Mouse (Mus musculus): ENCODE results near the gene Agbl5. TPM values are rescaled to one million over a fixed set of nuclear protein-coding genes. Genes with fewer than 3 reads are reported as not detected.
A peak's percentile ranks its signal among the peaks of the same experiment; 100 is the strongest.

Agbl5 gene
- polyA plus RNA-seq, 1 experiment from 2014 or later, result 37.3 TPM

GRCm38 (mm10) chr5:30925217-30925616, 36.7 kb downstream of the Agbl5 start:
- no peak overlapping the region for H3K4me2 ChIP-seq (ENCODE audit: low read depth, low read length, severe bottlenecking)
- no peaks in the 10 kb centered on the region for H3K9me3 ChIP-seq (ENCODE audit: control insufficient read depth, low read length)
- no peaks in the 10 kb centered on the region for H3K27me3 ChIP-seq (ENCODE audit: control insufficient read depth, insufficient read depth, low read length)
- no peak overlapping the region for H3K9ac ChIP-seq (ENCODE audit: low read length)
- H3K4me1 ChIP-seq (replicated peaks; ENCODE audit: control insufficient read depth, insufficient read depth, low read length), result peaks cover 10% of the 10 kb centered on the region
- DNase-seq (ENCODE audit: low spot score), result no peak
- H3K27ac ChIP-seq (ENCODE audit: low read depth, low read length), result no peak overlapping the region
- no peaks in the 10 kb centered on the region for H3K36me3 ChIP-seq (ENCODE audit: control insufficient read depth, insufficient read depth, low read length)
- 96% methylated on average over 5 of the region's 5 CpGs for WGBS
- H3K4me3 ChIP-seq (ENCODE audit: low read depth, low read length), result no peak overlapping the region
- no peak for ATAC-seq (replicated peaks; ENCODE audit: low FRiP score)

GRCm38 (mm10) chr5:30926073-30926472, 37.6 kb downstream of the Agbl5 start:
- Histone ChIP-seq H3K9ac (ENCODE audit: low read length) (no peak overlapping the region), H3K9me3 (ENCODE audit: control insufficient read depth, low read length) (no peaks in the 10 kb centered on the region), H3K4me1 (replicated peaks; ENCODE audit: control insufficient read depth, insufficient read depth, low read length) (peaks cover 7% of the 10 kb centered on the region), H3K36me3 (ENCODE audit: control insufficient read depth, insufficient read depth, low read length) (no peaks in the 10 kb centered on the region), H3K4me3 (ENCODE audit: low read depth, low read length) (no peak overlapping the region), H3K27ac (ENCODE audit: low read depth, low read length) (no peak overlapping the region), H3K27me3 (ENCODE audit: control insufficient read depth, insufficient read depth, low read length) (no peaks in the 10 kb centered on the region), H3K4me2 (ENCODE audit: low read depth, low read length, severe bottlenecking) (no peak overlapping the region)
- ATAC-seq (replicated peaks; ENCODE audit: low FRiP score) (no peak), DNase-seq (ENCODE audit: low spot score) (no peak)
- 81% methylated on average over 2 of the region's 2 CpGs for WGBS

GRCm38 (mm10) chr5:30927945-30928529, 39.5 kb downstream of the Agbl5 start:
- DNase-seq (ENCODE audit: low spot score) (no peak), ATAC-seq (replicated peaks; ENCODE audit: low FRiP score) (0 out of 2 replicates have a peak, but pooled peaks have one; percentile 53)
- Histone ChIP-seq H3K9ac (ENCODE audit: low read length) (no peak overlapping the region), H3K4me1 (replicated peaks; ENCODE audit: control insufficient read depth, insufficient read depth, low read length) (no peaks in the 10 kb centered on the region), H3K9me3 (ENCODE audit: control insufficient read depth, low read length) (no peaks in the 10 kb centered on the region), H3K27me3 (ENCODE audit: control insufficient read depth, insufficient read depth, low read length) (no peaks in the 10 kb centered on the region), H3K27ac (ENCODE audit: low read depth, low read length) (no peak overlapping the region), H3K4me3 (ENCODE audit: low read depth, low read length) (no peak overlapping the region), H3K4me2 (ENCODE audit: low read depth, low read length, severe bottlenecking) (peak overlapping the region; percentile 27; the same call in 1 of the 2 replicates), H3K36me3 (ENCODE audit: control insufficient read depth, insufficient read depth, low read length) (no peaks in the 10 kb centered on the region)
- WGBS, result 45% methylated on average over 7 of the region's 7 CpGs

- H3K36me3 ChIP-seq (ENCODE audit: control insufficient read depth, insufficient read depth, low read length), result no peaks in the 10 kb centered on the region
- 0 out of 2 replicates have a peak, but pooled peaks have one; percentile 27 for ATAC-seq (replicated peaks; ENCODE audit: low FRiP score)
- H3K27me3 ChIP-seq (ENCODE audit: control insufficient read depth, insufficient read depth, low read length), result no peaks in the 10 kb centered on the region
- no peak overlapping the region for H3K27ac ChIP-seq (ENCODE audit: low read depth, low read length)
- DNase-seq (ENCODE audit: low spot score), result no peak
- 48% methylated on average over 4 of the region's 4 CpGs for WGBS
- no peaks in the 10 kb centered on the region for H3K4me1 ChIP-seq (replicated peaks; ENCODE audit: control insufficient read depth, insufficient read depth, low read length)
- no peak overlapping the region for H3K4me2 ChIP-seq (ENCODE audit: low read depth, low read length, severe bottlenecking)
- H3K9me3 ChIP-seq (ENCODE audit: control insufficient read depth, low read length), result no peaks in the 10 kb centered on the region
- H3K9ac ChIP-seq (ENCODE audit: low read length), result no peak overlapping the region
- no peak overlapping the region for H3K4me3 ChIP-seq (ENCODE audit: low read depth, low read length)
Observed at GRCm38 (mm10) chr5:30930121-30930520, 41.6 kb downstream of the Agbl5 start.

DNA sequence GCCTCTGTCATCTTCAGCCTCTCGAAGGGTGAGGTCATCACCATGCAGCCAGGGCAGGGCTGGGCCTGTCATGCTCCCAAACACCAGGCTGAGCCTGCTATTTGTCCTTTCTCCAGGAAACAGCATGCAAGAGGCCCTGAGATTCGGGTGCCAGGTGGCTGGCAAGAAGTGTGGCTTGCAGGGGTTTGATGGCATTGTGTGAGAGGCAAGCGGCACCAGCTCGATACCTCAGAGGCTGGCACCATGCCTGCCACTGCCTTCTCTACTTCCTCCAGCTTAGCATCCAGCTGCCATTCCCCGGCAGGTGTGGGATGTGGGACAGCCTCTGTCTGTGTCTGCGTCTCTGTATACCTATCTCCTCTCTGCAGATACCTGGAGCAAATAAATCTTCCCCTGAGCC, 42.4 kb downstream of the Agbl5 start:
- Histone ChIP-seq H3K36me3 (ENCODE audit: control insufficient read depth, insufficient read depth, low read length) (no peaks in the 10 kb centered on the region), H3K27ac (ENCODE audit: low read depth, low read length) (no peak overlapping the region), H3K4me3 (ENCODE audit: low read depth, low read length) (no peak overlapping the region), H3K9me3 (ENCODE audit: control insufficient read depth, low read length) (no peaks in the 10 kb centered on the region), H3K27me3 (ENCODE audit: control insufficient read depth, insufficient read depth, low read length) (no peaks in the 10 kb centered on the region), H3K9ac (ENCODE audit: low read length) (no peak overlapping the region), H3K4me1 (replicated peaks; ENCODE audit: control insufficient read depth, insufficient read depth, low read length) (no peaks in the 10 kb centered on the region), H3K4me2 (ENCODE audit: low read depth, low read length, severe bottlenecking) (no peak overlapping the region)
- ATAC-seq (replicated peaks; ENCODE audit: low FRiP score) (no peak), DNase-seq (ENCODE audit: low spot score) (no peak)
- WGBS, result 87% methylated on average over 6 of the region's 6 CpGs

GRCm38 (mm10) chr5:30931378-30931777, 42.9 kb downstream of the Agbl5 start:
- Histone ChIP-seq H3K36me3 (ENCODE audit: control insufficient read depth, insufficient read depth, low read length) (no peaks in the 10 kb centered on the region), H3K4me1 (replicated peaks; ENCODE audit: control insufficient read depth, insufficient read depth, low read length) (no peaks in the 10 kb centered on the region), H3K27ac (ENCODE audit: low read depth, low read length) (no peak overlapping the region), H3K4me2 (ENCODE audit: low read depth, low read length, severe bottlenecking) (no peak overlapping the region), H3K27me3 (ENCODE audit: control insufficient read depth, insufficient read depth, low read length) (no peaks in the 10 kb centered on the region), H3K4me3 (ENCODE audit: low read depth, low read length) (no peak overlapping the region), H3K9ac (ENCODE audit: low read length) (no peak overlapping the region), H3K9me3 (ENCODE audit: control insufficient read depth, low read length) (no peaks in the 10 kb centered on the region)
- 86% methylated on average over 4 of the region's 4 CpGs for WGBS
- DNase-seq (ENCODE audit: low spot score), result no peak
- no peak for ATAC-seq (replicated peaks; ENCODE audit: low FRiP score)

- Histone ChIP-seq H3K9ac (ENCODE audit: low read length) (no peak overlapping the region), H3K4me1 (replicated peaks; ENCODE audit: control insufficient read depth, insufficient read depth, low read length) (no peaks in the 10 kb centered on the region), H3K4me3 (ENCODE audit: low read depth, low read length) (no peak overlapping the region), H3K9me3 (ENCODE audit: control insufficient read depth, low read length) (no peaks in the 10 kb centered on the region), H3K36me3 (ENCODE audit: control insufficient read depth, insufficient read depth, low read length) (no peaks in the 10 kb centered on the region), H3K27ac (ENCODE audit: low read depth, low read length) (no peak overlapping the region), H3K27me3 (ENCODE audit: control insufficient read depth, insufficient read depth, low read length) (no peaks in the 10 kb centered on the region), H3K4me2 (ENCODE audit: low read depth, low read length, severe bottlenecking) (no peak overlapping the region)
- ATAC-seq (replicated peaks; ENCODE audit: low FRiP score) (no peak), DNase-seq (ENCODE audit: low spot score) (no peak)
- 75% methylated on average over 5 of the region's 5 CpGs for WGBS
Observed at GRCm38 (mm10) chr5:30933705-30934104, 45.2 kb downstream of the Agbl5 start.

DNA sequence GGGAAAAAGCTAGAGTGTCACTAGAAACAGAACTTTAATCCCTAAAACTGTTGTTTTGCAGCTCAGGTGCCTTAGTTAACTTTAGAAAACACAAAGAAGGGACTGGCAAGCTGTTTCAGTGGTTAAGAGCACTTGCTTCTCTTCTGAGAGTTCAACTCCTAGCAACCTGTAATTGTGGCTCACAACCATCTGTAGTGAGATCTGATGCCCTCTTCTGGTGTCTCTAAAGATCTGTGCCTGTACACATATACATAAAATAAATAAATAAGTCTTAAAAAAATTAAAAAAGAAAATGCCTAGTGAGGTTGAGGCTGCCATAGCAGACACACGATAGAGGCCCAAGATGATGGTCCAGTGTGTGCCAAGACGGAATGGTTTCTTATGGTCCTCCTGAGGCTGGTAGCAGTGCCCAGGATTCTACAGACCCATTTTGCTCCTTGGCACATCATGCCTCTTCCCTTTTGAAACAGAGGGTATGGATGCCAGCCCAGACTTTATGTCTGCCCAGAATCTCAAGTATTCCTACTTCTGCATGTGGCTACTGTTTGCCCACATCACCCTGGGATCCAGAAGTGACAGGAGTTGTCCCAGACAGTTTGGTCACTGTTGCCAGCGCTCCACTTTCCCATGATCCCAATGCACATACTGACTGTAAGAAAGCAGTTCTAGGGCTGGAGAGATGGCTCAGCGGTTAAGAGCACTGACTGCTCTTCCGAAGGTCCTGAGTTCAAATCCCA, 46.4 kb downstream of the Agbl5 start:
- WGBS, result 85% methylated on average over 5 of the region's 5 CpGs
- no peak overlapping the region for H3K9ac ChIP-seq (ENCODE audit: low read length)

DNA sequence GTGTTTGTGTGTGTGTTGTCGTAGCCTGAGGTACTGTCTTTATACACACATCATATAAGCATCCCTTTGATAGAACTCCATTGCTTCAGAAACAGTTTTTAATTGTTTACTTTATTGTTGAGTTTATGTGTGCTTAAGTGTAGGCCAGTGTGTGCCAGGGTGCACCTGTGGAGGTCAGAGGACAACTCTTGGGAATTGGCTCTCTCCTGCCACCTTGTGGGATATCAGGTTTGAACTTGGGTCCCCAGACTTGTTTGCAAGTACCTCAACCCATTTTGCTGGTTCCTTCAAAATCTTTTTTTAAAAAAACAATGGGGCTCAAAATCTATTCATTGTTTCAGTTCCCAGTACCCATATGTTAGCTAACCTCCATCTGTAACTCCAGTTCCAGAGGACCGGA, 54.5 kb downstream of the Agbl5 start:
- no peak overlapping the region for H3K4me3 ChIP-seq (ENCODE audit: low read depth, low read length)
- no peak for ATAC-seq (replicated peaks; ENCODE audit: low FRiP score)
- no peak overlapping the region for H3K27ac ChIP-seq (ENCODE audit: low read depth, low read length)
- peaks cover 3% of the 10 kb centered on the region; the same call in 1 of the 2 replicates for H3K4me1 ChIP-seq (replicated peaks; ENCODE audit: control insufficient read depth, insufficient read depth, low read length)
- WGBS, result 90% methylated on average over 2 of the region's 2 CpGs
- no peak overlapping the region for H3K4me2 ChIP-seq (ENCODE audit: low read depth, low read length, severe bottlenecking)
- no peaks in the 10 kb centered on the region for H3K9me3 ChIP-seq (ENCODE audit: control insufficient read depth, low read length)
- no peak overlapping the region for H3K9ac ChIP-seq (ENCODE audit: low read length)
- H3K36me3 ChIP-seq (ENCODE audit: control insufficient read depth, insufficient read depth, low read length), result no peaks in the 10 kb centered on the region
- DNase-seq (ENCODE audit: low spot score), result no peak
- peaks cover 2% of the 10 kb centered on the region; the same call in 1 of the 2 replicates for H3K27me3 ChIP-seq (ENCODE audit: control insufficient read depth, insufficient read depth, low read length)

More for the DNA sequence above, 46.4 kb downstream of the Agbl5 start:
- H3K27ac ChIP-seq (ENCODE audit: low read depth, low read length), result no peak overlapping the region
- H3K4me3 ChIP-seq (ENCODE audit: low read depth, low read length), result no peak overlapping the region
- H3K4me2 ChIP-seq (ENCODE audit: low read depth, low read length, severe bottlenecking), result no peak overlapping the region
- no peak for DNase-seq (ENCODE audit: low spot score)
- H3K27me3 ChIP-seq (ENCODE audit: control insufficient read depth, insufficient read depth, low read length), result no peaks in the 10 kb centered on the region
- H3K36me3 ChIP-seq (ENCODE audit: control insufficient read depth, insufficient read depth, low read length), result no peaks in the 10 kb centered on the region
- no peaks in the 10 kb centered on the region for H3K9me3 ChIP-seq (ENCODE audit: control insufficient read depth, low read length)
- ATAC-seq (replicated peaks; ENCODE audit: low FRiP score), result no peak
- H3K4me1 ChIP-seq (replicated peaks; ENCODE audit: control insufficient read depth, insufficient read depth, low read length), result no peaks in the 10 kb centered on the region
